Mouse (Mus musculus): ENCODE results near the gene C1rl. TPM values are rescaled to one million over a fixed set of nuclear protein-coding genes. Genes with fewer than 3 reads are reported as not detected.

Gene C1rl
- polyA plus RNA-seq, 1 experiment: 0.79 TPM

DNA sequence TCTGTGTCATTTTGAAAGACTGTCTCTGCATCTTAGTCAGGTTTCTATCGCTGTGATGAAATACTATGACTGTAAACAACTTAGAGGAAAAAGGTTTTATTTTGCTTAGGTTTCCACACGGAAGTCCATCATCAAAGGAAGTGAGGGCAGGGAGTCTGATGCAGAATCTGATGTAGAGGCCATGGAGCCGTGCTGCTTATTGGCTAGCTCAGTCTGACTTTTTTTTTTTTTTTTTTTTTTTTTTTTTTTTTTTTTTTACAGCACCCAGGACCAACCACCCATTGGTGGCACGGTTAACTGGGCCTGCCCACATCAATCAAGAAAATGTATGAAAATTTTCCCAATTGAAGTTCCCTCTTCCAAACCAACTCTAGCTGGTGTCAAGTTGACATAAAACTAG, 4.0 kb upstream of the C1rl start:
- H3K4me1 ChIP-seq (ENCODE audit: control insufficient read depth, insufficient read depth, low read length): no peaks in the 10 kb centered on the region
- H3K27me3 ChIP-seq (ENCODE audit: control insufficient read depth, insufficient read depth, low read length, poor library complexity, severe bottlenecking): no peaks in the 10 kb centered on the region
- H3K27ac ChIP-seq (ENCODE audit: insufficient read depth, low read length): no peak overlapping the region
- no peak overlapping the region for H3K4me3 ChIP-seq (ENCODE audit: low read depth, low read length)
- H3K9me3 ChIP-seq (replicated peaks; ENCODE audit: control insufficient read depth, insufficient read depth, low read length, poor library complexity, severe bottlenecking): no peaks in the 10 kb centered on the region
- H3K36me3 ChIP-seq (ENCODE audit: control insufficient read depth, insufficient read depth, low read length, poor library complexity, severe bottlenecking): no peaks in the 10 kb centered on the region
- H3K9ac ChIP-seq (ENCODE audit: low read depth, poor library complexity, severe bottlenecking): no peak overlapping the region
- TF ChIP-seq CTCF (IDR thresholded peaks at IDR 0.05; ENCODE audit: low read depth, low read length) (no peak), EP300 (IDR thresholded peaks at IDR 0.05; ENCODE audit: insufficient read depth, low read depth, low read length) (no peak), POLR2A (IDR thresholded peaks at IDR 0.05; ENCODE audit: insufficient read depth, low read length) (no peak)

- TF ChIP-seq POLR2A (IDR thresholded peaks at IDR 0.05; ENCODE audit: insufficient read depth, low read length) (no peak), CTCF (IDR thresholded peaks at IDR 0.05; ENCODE audit: low read depth, low read length) (no peak), EP300 (IDR thresholded peaks at IDR 0.05; ENCODE audit: insufficient read depth, low read depth, low read length) (no peak)
- H3K27ac ChIP-seq (ENCODE audit: insufficient read depth, low read length): no peak overlapping the region
- H3K9me3 ChIP-seq (replicated peaks; ENCODE audit: control insufficient read depth, insufficient read depth, low read length, poor library complexity, severe bottlenecking): no peaks in the 10 kb centered on the region; the same call in 1 of the 2 replicates
- H3K36me3 ChIP-seq (ENCODE audit: control insufficient read depth, insufficient read depth, low read length, poor library complexity, severe bottlenecking): no peaks in the 10 kb centered on the region
- H3K27me3 ChIP-seq (ENCODE audit: control insufficient read depth, insufficient read depth, low read length, poor library complexity, severe bottlenecking): no peaks in the 10 kb centered on the region
- no peak overlapping the region for H3K4me3 ChIP-seq (ENCODE audit: low read depth, low read length)
- H3K9ac ChIP-seq (ENCODE audit: low read depth, poor library complexity, severe bottlenecking): no peak overlapping the region
- no peaks in the 10 kb centered on the region for H3K4me1 ChIP-seq (ENCODE audit: control insufficient read depth, insufficient read depth, low read length)
Measured at GRCm38 (mm10) chr6:124491427-124491826, 1.5 kb upstream of the C1rl start.

- Histone ChIP-seq H3K36me3 (ENCODE audit: control insufficient read depth, insufficient read depth, low read length, poor library complexity, severe bottlenecking) (no peaks in the 10 kb centered on the region), H3K4me3 (ENCODE audit: low read depth, low read length) (no peak overlapping the region), H3K27me3 (ENCODE audit: control insufficient read depth, insufficient read depth, low read length, poor library complexity, severe bottlenecking) (no peaks in the 10 kb centered on the region), H3K9me3 (replicated peaks; ENCODE audit: control insufficient read depth, insufficient read depth, low read length, poor library complexity, severe bottlenecking) (no peaks in the 10 kb centered on the region; the same call in 1 of the 2 replicates), H3K4me1 (ENCODE audit: control insufficient read depth, insufficient read depth, low read length) (no peaks in the 10 kb centered on the region), H3K9ac (ENCODE audit: low read depth, poor library complexity, severe bottlenecking) (no peak overlapping the region), H3K27ac (ENCODE audit: insufficient read depth, low read length) (no peak overlapping the region)
- no peak for TF ChIP-seq CTCF (IDR thresholded peaks at IDR 0.05; ENCODE audit: low read depth, low read length)
- TF ChIP-seq EP300 (IDR thresholded peaks at IDR 0.05; ENCODE audit: insufficient read depth, low read depth, low read length): no peak
Measured at GRCm38 (mm10) chr6:124493886-124494285, 973 bp downstream of the C1rl start.

- no peaks in the 10 kb centered on the region for H3K4me1 ChIP-seq (ENCODE audit: control insufficient read depth, insufficient read depth, low read length)
- no peaks in the 10 kb centered on the region for H3K27me3 ChIP-seq (ENCODE audit: control insufficient read depth, insufficient read depth, low read length, poor library complexity, severe bottlenecking)
- H3K27ac ChIP-seq (ENCODE audit: insufficient read depth, low read length): no peak overlapping the region
- H3K4me3 ChIP-seq (ENCODE audit: low read depth, low read length): no peak overlapping the region
- no peaks in the 10 kb centered on the region; the same call in 1 of the 2 replicates for H3K9me3 ChIP-seq (replicated peaks; ENCODE audit: control insufficient read depth, insufficient read depth, low read length, poor library complexity, severe bottlenecking)
- no peaks in the 10 kb centered on the region for H3K36me3 ChIP-seq (ENCODE audit: control insufficient read depth, insufficient read depth, low read length, poor library complexity, severe bottlenecking)
- no peak overlapping the region for H3K9ac ChIP-seq (ENCODE audit: low read depth, poor library complexity, severe bottlenecking)
- no peak for TF ChIP-seq CTCF (IDR thresholded peaks at IDR 0.05; ENCODE audit: low read depth, low read length)
- no peak for TF ChIP-seq POLR2A (IDR thresholded peaks at IDR 0.05; ENCODE audit: insufficient read depth, low read length)
- TF ChIP-seq EP300 (IDR thresholded peaks at IDR 0.05; ENCODE audit: insufficient read depth, low read depth, low read length): no peak
Measured at GRCm38 (mm10) chr6:124496054-124496453, 3.1 kb downstream of the C1rl start.

DNA sequence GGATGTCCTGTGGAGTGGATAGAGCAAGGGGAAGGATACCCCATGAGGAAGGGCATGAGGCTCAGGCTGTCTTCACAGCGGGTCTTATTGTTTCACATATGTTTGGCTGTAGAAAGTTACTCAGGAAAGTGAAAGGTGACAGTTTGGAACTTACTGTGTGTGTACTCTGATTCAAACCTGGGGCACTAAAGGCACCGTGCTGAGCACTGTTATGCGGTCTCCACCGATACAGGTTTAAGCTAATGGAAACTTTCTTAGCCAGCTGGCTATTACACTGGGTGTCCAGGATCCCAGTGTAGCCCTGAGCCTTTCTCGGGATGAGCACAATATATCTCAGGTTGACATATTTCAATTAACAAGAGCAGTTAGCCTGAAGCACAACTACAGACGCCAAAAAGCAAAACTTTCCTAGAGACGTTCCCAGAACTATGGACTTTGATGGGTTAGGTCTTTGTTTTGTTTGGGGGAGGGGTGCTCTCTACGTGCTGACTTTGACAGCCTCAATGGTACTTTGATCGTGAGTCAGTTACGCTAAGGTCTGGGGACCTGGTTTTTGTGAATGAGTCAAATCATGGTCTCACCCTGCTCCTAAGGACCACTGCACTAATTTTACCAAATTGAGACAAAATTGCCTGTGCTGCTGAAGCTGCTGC, 7.1 kb downstream of the C1rl start:
- no peaks in the 10 kb centered on the region for H3K36me3 ChIP-seq (ENCODE audit: control insufficient read depth, insufficient read depth, low read length, poor library complexity, severe bottlenecking)
- H3K27me3 ChIP-seq (ENCODE audit: control insufficient read depth, insufficient read depth, low read length, poor library complexity, severe bottlenecking): no peaks in the 10 kb centered on the region
- no peaks in the 10 kb centered on the region; the same call in 1 of the 2 replicates for H3K9me3 ChIP-seq (replicated peaks; ENCODE audit: control insufficient read depth, insufficient read depth, low read length, poor library complexity, severe bottlenecking)
- no peak overlapping the region for H3K9ac ChIP-seq (ENCODE audit: low read depth, poor library complexity, severe bottlenecking)
- H3K4me3 ChIP-seq (ENCODE audit: low read depth, low read length): no peak overlapping the region
- H3K4me1 ChIP-seq (ENCODE audit: control insufficient read depth, insufficient read depth, low read length): no peaks in the 10 kb centered on the region
- TF ChIP-seq EP300 (IDR thresholded peaks at IDR 0.05; ENCODE audit: insufficient read depth, low read depth, low read length) (no peak), CTCF (IDR thresholded peaks at IDR 0.05; ENCODE audit: low read depth, low read length) (no peak), POLR2A (IDR thresholded peaks at IDR 0.05; ENCODE audit: insufficient read depth, low read length) (no peak)
- no peak overlapping the region for H3K27ac ChIP-seq (ENCODE audit: insufficient read depth, low read length)

- Histone ChIP-seq H3K4me3 (ENCODE audit: low read depth, low read length) (no peak overlapping the region), H3K4me1 (ENCODE audit: control insufficient read depth, insufficient read depth, low read length) (no peaks in the 10 kb centered on the region), H3K9ac (ENCODE audit: low read depth, poor library complexity, severe bottlenecking) (no peak overlapping the region), H3K27me3 (ENCODE audit: control insufficient read depth, insufficient read depth, low read length, poor library complexity, severe bottlenecking) (no peaks in the 10 kb centered on the region), H3K9me3 (replicated peaks; ENCODE audit: control insufficient read depth, insufficient read depth, low read length, poor library complexity, severe bottlenecking) (no peaks in the 10 kb centered on the region), H3K27ac (ENCODE audit: insufficient read depth, low read length) (no peak overlapping the region), H3K36me3 (ENCODE audit: control insufficient read depth, insufficient read depth, low read length, poor library complexity, severe bottlenecking) (no peaks in the 10 kb centered on the region)
- no peak for TF ChIP-seq POLR2A (IDR thresholded peaks at IDR 0.05; ENCODE audit: insufficient read depth, low read length)
- no peak for TF ChIP-seq EP300 (IDR thresholded peaks at IDR 0.05; ENCODE audit: insufficient read depth, low read depth, low read length)
- TF ChIP-seq CTCF (IDR thresholded peaks at IDR 0.05; ENCODE audit: low read depth, low read length): no peak
Measured at GRCm38 (mm10) chr6:124501473-124501872, 8.6 kb downstream of the C1rl start.

Data from ES-Bruce4 (cell line).